Mouse (Mus musculus) cerebellum, adult 9-11 months (tissue): ENCODE results near the gene Fam120a.

Experiments
- DNase-seq: peaks from one replicate; pipeline ENCODE4 v3.0.0; 2022

Fam120a gene

GRCm38 (mm10) chr13:48905458-48905857 lies 62.4 kb downstream of the Fam120a start:
- no peak for DNase-seq

GRCm38 (mm10) chr13:48895376-48895775 lies 72.4 kb downstream of the Fam120a start:
- no peak for DNase-seq

- DNase-seq = no peak
These were observed 77.4 kb downstream of the Fam120a start for GRCm38 (mm10) chr13:48890260-48890960.

GRCm38 (mm10) chr13:48878534-48878933 lies 89.3 kb downstream of the Fam120a start:
- peak; percentile 99 for DNase-seq

- no peak for DNase-seq
These were observed 90.0 kb downstream of the Fam120a start for GRCm38 (mm10) chr13:48877805-48878204.

- DNase-seq = no peak
These were observed 95.1 kb downstream of the Fam120a start for GRCm38 (mm10) chr13:48872726-48873125.

- DNase-seq = no peak
These were observed 95.8 kb downstream of the Fam120a start for GRCm38 (mm10) chr13:48871887-48872606.

GRCm38 (mm10) chr13:48870771-48871731 lies 96.8 kb downstream of the Fam120a start, which contains the start of gene Phf2:
Gene Phf2 (minus strand): TSS chr13:48871119.
- no peak for DNase-seq

GRCm38 (mm10) chr13:48869950-48870770 lies 97.7 kb downstream of the Fam120a start:
- peak; percentile 67 for DNase-seq

GRCm38 (mm10) chr13:48869600-48869949 lies 98.2 kb downstream of the Fam120a start:
- no peak for DNase-seq

GRCm38 (mm10) chr13:48869088-48869487 lies 98.7 kb downstream of the Fam120a start:
- DNase-seq = peak; percentile 71

- DNase-seq = peak; percentile 75
These were observed 103.0 kb downstream of the Fam120a start for GRCm38 (mm10) chr13:48864673-48865356.

GRCm38 (mm10) chr13:48863556-48863955 lies 104.3 kb downstream of the Fam120a start:
- DNase-seq = no peak

- DNase-seq = no peak
These were observed 105.9 kb downstream of the Fam120a start for GRCm38 (mm10) chr13:48861913-48862312.

GRCm38 (mm10) chr13:48858779-48859178 lies 109.0 kb downstream of the Fam120a start:
- no peak for DNase-seq

GRCm38 (mm10) chr13:48858054-48858453 lies 109.8 kb downstream of the Fam120a start:
- no peak for DNase-seq

- no peak for DNase-seq
These were observed 110.4 kb downstream of the Fam120a start for GRCm38 (mm10) chr13:48857246-48857932.

- DNase-seq = peak; percentile 51
These were observed 113.9 kb downstream of the Fam120a start for GRCm38 (mm10) chr13:48853947-48854346.

- no peak for DNase-seq
These were observed 114.3 kb downstream of the Fam120a start for GRCm38 (mm10) chr13:48853475-48853874.

- no peak for DNase-seq
These were observed 115.0 kb downstream of the Fam120a start for GRCm38 (mm10) chr13:48852859-48853258.

GRCm38 (mm10) chr13:48851719-48852118 lies 116.1 kb downstream of the Fam120a start:
- no peak for DNase-seq
